In genomic region chr4:102087566-102088234, GRCm38 (mm10) we compare ENCODE assay signal across 8 mouse cellular contexts. TPM values are rescaled to one million over a fixed set of nuclear protein-coding genes. Genes with fewer than 3 reads are reported as not detected.
DNase-seq lines count a peak whose midpoint lies in the region; ATAC-seq lines count a peak whose summit lies in the region.

No protein-coding gene starts in this region.

- intact Hi-C loops in heart, postnatal 36 days (cut with DNase I), result no loop called here

- WGBS in heart, embryonic 11.5 days (ENCODE audit: insufficient replicate concordance), result under 1% methylated on average over 60 of the region's 64 CpGs
- WGBS in forebrain, embryonic 12.5 days, result under 1% methylated on average over 57 of the region's 64 CpGs
- under 1% methylated on average over 64 of the region's 64 CpGs for WGBS in kidney, embryonic 14.5 days
- whole genome bisulfite sequencing in liver, embryonic 13.5 days (ENCODE audit: insufficient replicate concordance), result 1% methylated on average over 61 of the region's 64 CpGs

- no peaks in the 10 kb centered on the region for H3K9me3 ChIP-seq in heart, embryonic 11.5 days (replicated peaks; ENCODE audit: control insufficient read depth, low read length)
- no peaks in the 10 kb centered on the region for H3K9me3 ChIP-seq in forebrain, embryonic 12.5 days
- no peaks in the 10 kb centered on the region for H3K9me3 ChIP-seq in kidney, embryonic 14.5 days (ENCODE audit: control insufficient read depth, low read length)
- no peaks in the 10 kb centered on the region for H3K9me3 ChIP-seq in liver, embryonic 13.5 days (replicated peaks)

- peak overlapping the region; percentile 99 for H3K4me2 ChIP-seq in heart, embryonic 11.5 days
- H3K4me2 ChIP-seq in forebrain, embryonic 12.5 days, result peak overlapping the region; percentile 98
- H3K4me2 ChIP-seq in kidney, embryonic 14.5 days (replicated peaks; ENCODE audit: low read depth, low read length), result peak overlapping the region; percentile 95
- H3K4me2 ChIP-seq in liver, embryonic 13.5 days, result peak overlapping the region; percentile 64

- peak; percentile 68 for ATAC-seq in heart, embryonic 11.5 days (replicated peaks; ENCODE audit: insufficient number of reproducible peaks, low FRiP score, low TSS enrichment)
- peak; percentile 75 for ATAC-seq in cerebellum, adult (ENCODE audit: insufficient number of reproducible peaks, low FRiP score, low TSS enrichment)
- peak; percentile 84 for ATAC-seq in forebrain, embryonic 12.5 days (ENCODE audit: low FRiP score)
- peak; percentile 81 for ATAC-seq in kidney, embryonic 14.5 days (ENCODE audit: low FRiP score, low TSS enrichment)
- ATAC-seq in liver, embryonic 13.5 days (ENCODE audit: low read depth), result no peak

- peaks cover 27% of the 10 kb centered on the region for H3K27me3 ChIP-seq in heart, embryonic 11.5 days (ENCODE audit: control insufficient read depth, insufficient read depth, low read length)
- peaks cover 39% of the 10 kb centered on the region for H3K27me3 ChIP-seq in forebrain, embryonic 12.5 days
- peaks cover 25% of the 10 kb centered on the region for H3K27me3 ChIP-seq in kidney, embryonic 14.5 days (ENCODE audit: control insufficient read depth, insufficient read depth, low read length)
- H3K27me3 ChIP-seq in liver, embryonic 13.5 days, result peaks cover 30% of the 10 kb centered on the region

- H3K4me3 ChIP-seq in heart, embryonic 11.5 days (ENCODE audit: low read depth, low read length), result peak overlapping the region; percentile 72
- peak overlapping the region; percentile 61 for H3K4me3 ChIP-seq in forebrain, embryonic 12.5 days (replicated peaks)
- peak overlapping the region; percentile 55 for H3K4me3 ChIP-seq in kidney, embryonic 14.5 days (ENCODE audit: low read length)
- H3K4me3 ChIP-seq in liver, embryonic 13.5 days (replicated peaks), result peak overlapping the region; percentile 43

- H3K27ac ChIP-seq in heart, embryonic 11.5 days (ENCODE audit: low read depth, low read length), result no peak overlapping the region
- H3K27ac ChIP-seq in forebrain, embryonic 12.5 days, result no peak overlapping the region
- no peak overlapping the region for H3K27ac ChIP-seq in kidney, embryonic 14.5 days (ENCODE audit: low read depth, low read length)
- no peak overlapping the region for H3K27ac ChIP-seq in liver, embryonic 13.5 days

- H3K4me1 ChIP-seq in heart, embryonic 11.5 days (ENCODE audit: control insufficient read depth, insufficient read depth, low read length), result peaks cover 5% of the 10 kb centered on the region
- H3K4me1 ChIP-seq in forebrain, embryonic 12.5 days, result peaks cover 10% of the 10 kb centered on the region
- no peaks in the 10 kb centered on the region for H3K4me1 ChIP-seq in kidney, embryonic 14.5 days (ENCODE audit: control insufficient read depth, insufficient read depth, low read length)
- no peaks in the 10 kb centered on the region for H3K4me1 ChIP-seq in liver, embryonic 13.5 days (replicated peaks)

- H3K36me3 ChIP-seq in heart, embryonic 11.5 days (ENCODE audit: control insufficient read depth, insufficient read depth, low read length), result no peaks in the 10 kb centered on the region
- H3K36me3 ChIP-seq in forebrain, embryonic 12.5 days (replicated peaks), result no peaks in the 10 kb centered on the region
- H3K36me3 ChIP-seq in kidney, embryonic 14.5 days (ENCODE audit: control insufficient read depth, insufficient read depth, low read length), result no peaks in the 10 kb centered on the region
- H3K36me3 ChIP-seq in liver, embryonic 13.5 days, result no peaks in the 10 kb centered on the region

- H3K9ac ChIP-seq in heart, embryonic 11.5 days (ENCODE audit: low read depth, low read length), result peak overlapping the region; percentile 77
- H3K9ac ChIP-seq in forebrain, embryonic 12.5 days, result peak overlapping the region; percentile 63
- H3K9ac ChIP-seq in kidney, embryonic 14.5 days (ENCODE audit: low read depth, low read length), result peak overlapping the region; percentile 40; the same call in 1 of the 2 replicates
- no peak overlapping the region for H3K9ac ChIP-seq in liver, embryonic 13.5 days

- no peak for DNase-seq in heart, postnatal 36 days
- no peak for DNase-seq in liver, embryonic 13.5 days
- DNase-seq in right cerebral cortex, adult 18-20 months, result peak; percentile 65
- no peak for DNase-seq in ovary, postnatal 10 days (ENCODE audit: low spot score)

RNA-seq across cellular contexts. Expression of gene Pde4b, which starts 0.4 kb away (rescaled TPM):
- 21.5 and 23.9 TPM in 2 replicates for polyA plus RNA-seq in heart, embryonic 11.5 days (2014; fragmentation: Nextera tagmentation; extraction: Ambion mirVana)
- total RNA-seq in heart, postnatal 36 days (2021), result 10 to 100 TPM; 19.9 to 30.2 TPM
- 7.5 and 10.0 TPM in 2 replicates for polyA plus RNA-seq in forebrain, embryonic 12.5 days (2016; fragmentation: Nextera tagmentation; extraction: Ambion mirVana)
- polyA plus RNA-seq in kidney, embryonic 14.5 days (2014; fragmentation: Nextera tagmentation; extraction: Ambion mirVana), result 7.3 and 10.4 TPM in 2 replicates
- polyA plus RNA-seq in liver, embryonic 13.5 days (2015; fragmentation: Nextera tagmentation; extraction: Ambion mirVana), result 2.2 and 3.2 TPM in 2 replicates
